8 mouse cellular contexts compared by ENCODE assay signal in genomic region chr7:123367218-123368150, GRCm38 (mm10). TPM values are rescaled to one million over a fixed set of nuclear protein-coding genes. Genes with fewer than 3 reads are reported as not detected.
DNase-seq lines count a peak whose midpoint lies in the region; ATAC-seq lines count a peak whose summit lies in the region.

No protein-coding gene starts in this region.

- peak; percentile 56 to 79 for DNase-seq in layer of hippocampus, adult 18-20 months (ENCODE audit: low spot score in 2 of 2)
- DNase-seq in layer of hippocampus, postnatal 10 days (ENCODE audit: low spot score in 2 of 2), result no peak
- peak; percentile 80 for DNase-seq in brain, adult 2 months (ENCODE audit: low read depth, low spot score)
- DNase-seq in hindbrain, embryonic 10.5 days (ENCODE audit: low spot score), result no peak
- DNase-seq in midbrain, embryonic 11.5 days (ENCODE audit: low spot score, missing footprints), result no peak
- DNase-seq in T-cell, adult 2 months (ENCODE audit: low spot score), result no peak
- DNase-seq in ovary, postnatal 36 days (ENCODE audit: low spot score), result no peak
- DNase-seq in thymus, postnatal 10 days (ENCODE audit: low spot score in 2 of 2), result no peak

- peaks cover 46% of the 10 kb centered on the region for H3K4me1 ChIP-seq in hindbrain, embryonic 10.5 days (replicated peaks)
- peaks cover 19% of the 10 kb centered on the region for H3K4me1 ChIP-seq in midbrain, embryonic 11.5 days (ENCODE audit: control insufficient read depth, insufficient read depth, low read length)

- ATAC-seq in midbrain, embryonic 11.5 days (ENCODE audit: low FRiP score), result no peak

- no peak overlapping the region for H3K9ac ChIP-seq in midbrain, embryonic 11.5 days (ENCODE audit: low read length)

- H3K9me3 ChIP-seq in hindbrain, embryonic 10.5 days, result no peaks in the 10 kb centered on the region
- no peaks in the 10 kb centered on the region for H3K9me3 ChIP-seq in midbrain, embryonic 11.5 days (ENCODE audit: control insufficient read depth, low read length)

- WGBS in hindbrain, embryonic 10.5 days, result 88% methylated on average over 16 of the region's 16 CpGs
- 90% methylated on average over 16 of the region's 16 CpGs for WGBS in midbrain, embryonic 11.5 days

- peak overlapping the region; percentile 66 for H3K4me2 ChIP-seq in midbrain, embryonic 11.5 days

- peak overlapping the region; percentile 82 for H3K4me3 ChIP-seq in hindbrain, embryonic 10.5 days
- no peak overlapping the region for H3K4me3 ChIP-seq in midbrain, embryonic 11.5 days (ENCODE audit: low read depth, low read length)

- no peaks in the 10 kb centered on the region for H3K27me3 ChIP-seq in hindbrain, embryonic 10.5 days (ENCODE audit: insufficient read depth, poor library complexity, severe bottlenecking)
- no peaks in the 10 kb centered on the region for H3K27me3 ChIP-seq in midbrain, embryonic 11.5 days (ENCODE audit: control insufficient read depth, insufficient read depth, low read length)

- peaks cover 10% of the 10 kb centered on the region; the same call in 1 of the 2 replicates for H3K36me3 ChIP-seq in hindbrain, embryonic 10.5 days
- H3K36me3 ChIP-seq in midbrain, embryonic 11.5 days (ENCODE audit: control insufficient read depth, insufficient read depth, low read length), result no peaks in the 10 kb centered on the region

- no peak overlapping the region for H3K27ac ChIP-seq in hindbrain, embryonic 10.5 days
- H3K27ac ChIP-seq in midbrain, embryonic 11.5 days (ENCODE audit: low read depth, low read length), result no peak overlapping the region

RNA-seq across cellular contexts. Expression of gene Lcmt1, which starts 2.1 kb away (rescaled TPM):
- 10 to 100 TPM; 87.2 to 98.6 TPM for total RNA-seq in layer of hippocampus, adult 18-20 months (2021)
- total RNA-seq in layer of hippocampus, postnatal 10 days (2021), result 10 to 100 TPM; 86.6 to 87.0 TPM
- polyA plus RNA-seq in hindbrain, embryonic 10.5 days (2016; fragmentation: Nextera tagmentation; extraction: Ambion mirVana), result 57.9 and 58.0 TPM in 2 replicates
- polyA plus RNA-seq in midbrain, embryonic 11.5 days (2014; fragmentation: Nextera tagmentation; extraction: Ambion mirVana), result 68.7 and 74.0 TPM in 2 replicates

RNA-seq across cellular contexts. Expression of gene Arhgap17, which starts 2.2 kb away (rescaled TPM):
- total RNA-seq in layer of hippocampus, adult 18-20 months (2021), result 10 to 100 TPM; 24.5 to 25.2 TPM
- total RNA-seq in layer of hippocampus, postnatal 10 days (2021), result 10 to 100 TPM; 16.6 to 27.2 TPM
- 31.4 TPM in 2 replicates for polyA plus RNA-seq in hindbrain, embryonic 10.5 days (2016; fragmentation: Nextera tagmentation; extraction: Ambion mirVana)
- polyA plus RNA-seq in midbrain, embryonic 11.5 days (2014; fragmentation: Nextera tagmentation; extraction: Ambion mirVana), result 24.8 and 26.2 TPM in 2 replicates

Comparison
In these comparisons a context has a peak if more than half of its experiments do, and no peak if none do; other contexts are left out.
1. DNase-seq: peak in layer of hippocampus, adult 18-20 months (2 of 2) and brain, adult 2 months (single experiment); none in layer of hippocampus, postnatal 10 days (0 of 2), hindbrain, embryonic 10.5 days (single experiment), midbrain, embryonic 11.5 days (single experiment), T-cell, adult 2 months (single experiment), ovary, postnatal 36 days (single experiment) and thymus, postnatal 10 days (0 of 2).